Mouse (Mus musculus) intestine, embryonic 14.5 days (tissue): ENCODE measurements at regions not wholly inside any gene's neighbourhood (a gene's known extent, or its start where the extent isn't known, plus 50 kb on each side); places are given as distances from the start of the nearest gene placed in this dataset.

Experiments used
- ATAC-seq: fragments of 200-750 bp; cut with Nextera tagmentation; replicated peaks from 2 replicates; pipeline ENCODE4 v1.8.0; 2017; ENCODE audit warnings: low read depth, moderate number of reproducible peaks, moderate TSS enrichment, moderate library complexity; ENCODE audit not compliant: low FRiP score, low TSS enrichment
- DNase-seq: peaks from one replicate; pipeline ENCODE4 v3.0.0-alpha.2; 2018; ENCODE audit warnings: low spot score
- H3K27ac ChIP-seq: fragments of 300-500 bp; sonication (generic); 2 replicates; pipeline ENCODE4 v1.5.1; 2014; ENCODE audit warnings: low read depth, mild to moderate bottlenecking, control low read depth
- H3K27me3 ChIP-seq: fragments of 300-500 bp; sonication (generic); replicated peaks from 2 replicates; pipeline ENCODE4 v1.6.1; 2014; ENCODE audit warnings: low read length, control low read depth; ENCODE audit not compliant: control insufficient read depth, insufficient read depth
- H3K36me3 ChIP-seq: fragments of 300-500 bp; sonication (generic); 2 replicates; pipeline ENCODE4 v1.6.1; 2014; ENCODE audit warnings: low read length, control low read depth; ENCODE audit not compliant: control insufficient read depth, insufficient read depth
- H3K4me1 ChIP-seq: fragments of 300-500 bp; sonication (generic); replicated peaks from 2 replicates; pipeline ENCODE4 v1.6.1; 2014; ENCODE audit warnings: low read length, control low read depth, mixed read lengths; ENCODE audit not compliant: control insufficient read depth, insufficient read depth
- H3K4me2 ChIP-seq: fragments of 300-500 bp; sonication (generic); 2 replicates; pipeline ENCODE4 v1.6.1; 2014; ENCODE audit warnings: low read length
- H3K4me3 ChIP-seq: fragments of 300-500 bp; sonication (generic); 2 replicates; pipeline ENCODE4 v1.5.1; 2014; ENCODE audit warnings: low read depth, low read length, control low read depth, mixed read lengths
- H3K9ac ChIP-seq: fragments of 300-500 bp; sonication (generic); 2 replicates; pipeline ENCODE4 v1.6.1; 2014; ENCODE audit warnings: mild to moderate bottlenecking, low read length
- H3K9me3 ChIP-seq: fragments of 300-500 bp; sonication (generic); 2 replicates; pipeline ENCODE4 v1.6.1; 2016; ENCODE audit warnings: low read length, control low read depth; ENCODE audit not compliant: control insufficient read depth
- WGBS: fragments of 180-500 bp; shearing (Covaris S2); extraction: QIAGEN DNeasy Blood & Tissue Kit; methylation state at CpG from one replicate; pipeline ENCODE4 v1.1.7; 2014; 5-methylcytosine and 5-hydroxymethylcytosine counted together

DNA sequence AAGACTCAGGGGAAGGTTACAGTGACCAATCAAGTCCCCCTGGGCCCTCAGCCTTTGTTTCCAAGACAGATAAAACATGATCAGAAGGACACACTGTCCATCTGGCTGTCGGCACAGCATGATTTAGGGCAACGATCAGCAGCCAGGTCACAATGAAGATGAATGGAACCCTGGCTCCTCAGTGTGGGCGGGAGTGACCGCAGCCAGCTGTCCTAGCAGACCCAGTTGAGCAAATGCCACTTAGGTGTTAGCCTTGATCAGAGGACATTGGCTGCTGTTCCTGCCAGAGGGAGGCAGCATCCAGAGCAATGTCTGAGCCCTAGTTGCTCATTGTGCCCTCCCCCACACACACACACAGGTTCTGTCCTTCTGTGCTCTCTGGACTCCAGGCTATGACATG is 197.3 kb downstream of the Cryba4 start:
- H3K9ac ChIP-seq, result no peak overlapping the region

DNA sequence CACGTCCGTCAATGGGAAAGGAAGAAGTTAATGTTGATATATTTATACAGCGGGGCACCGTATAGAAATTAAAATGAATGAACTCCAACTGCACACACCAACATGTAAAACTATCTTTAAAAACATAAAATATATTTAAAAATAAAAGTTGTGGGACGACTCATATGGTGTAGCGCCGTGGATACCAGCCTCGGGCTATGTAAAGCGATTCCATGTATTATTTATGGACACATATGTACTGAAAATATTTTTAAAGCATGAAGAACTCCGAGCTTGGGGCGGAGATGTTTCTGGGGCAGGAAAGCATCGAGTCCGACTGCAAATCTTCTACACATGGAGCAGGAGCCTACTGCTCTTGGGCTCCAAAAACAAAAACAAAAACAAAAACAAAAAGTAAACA is 182.4 kb downstream of the Cryba4 start:
- Histone ChIP-seq H3K9ac (no peak overlapping the region), H3K4me2 (no peak overlapping the region), H3K36me3 (no peaks in the 10 kb centered on the region), H3K9me3 (no peaks in the 10 kb centered on the region), H3K27ac (no peak overlapping the region), H3K4me1 (no peaks in the 10 kb centered on the region), H3K4me3 (no peak overlapping the region), H3K27me3 (no peaks in the 10 kb centered on the region)
- no peak for DNase-seq
- ATAC-seq, result no peak
- WGBS, result 89% methylated on average over 13 of the region's 13 CpGs

More for the DNA sequence above, 197.3 kb downstream of the Cryba4 start:
- H3K4me3 ChIP-seq, result no peak overlapping the region
- H3K4me1 ChIP-seq, result no peaks in the 10 kb centered on the region
- H3K4me2 ChIP-seq, result no peak overlapping the region
- no peak for DNase-seq
- H3K27me3 ChIP-seq, result no peaks in the 10 kb centered on the region
- WGBS, result 33% methylated on average over 4 of the region's 4 CpGs
- no peaks in the 10 kb centered on the region for H3K36me3 ChIP-seq
- H3K9me3 ChIP-seq, result no peaks in the 10 kb centered on the region
- ATAC-seq, result no peak
- no peak overlapping the region for H3K27ac ChIP-seq

DNA sequence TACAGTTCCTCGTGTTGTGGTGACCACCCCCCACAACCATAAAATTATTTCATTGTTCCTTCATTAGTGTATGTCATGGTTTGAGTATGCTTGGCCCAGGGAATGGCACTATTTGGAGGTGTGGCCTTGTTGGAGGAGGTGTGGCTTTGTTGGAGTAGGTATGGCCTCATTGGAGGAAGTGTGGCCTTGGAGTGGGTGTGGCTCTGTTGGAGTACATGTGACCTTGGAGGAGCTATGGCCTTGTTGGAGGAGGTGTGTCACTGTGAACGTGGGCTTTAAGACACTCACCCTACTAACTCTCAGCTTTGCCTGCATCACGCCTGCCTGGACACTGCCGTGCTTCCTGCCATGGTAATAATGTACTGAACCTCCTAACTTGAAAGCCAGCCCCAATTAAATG is 179.9 kb downstream of the Cryba4 start:
- 66% methylated on average over 4 of the region's 4 CpGs for WGBS

DNA sequence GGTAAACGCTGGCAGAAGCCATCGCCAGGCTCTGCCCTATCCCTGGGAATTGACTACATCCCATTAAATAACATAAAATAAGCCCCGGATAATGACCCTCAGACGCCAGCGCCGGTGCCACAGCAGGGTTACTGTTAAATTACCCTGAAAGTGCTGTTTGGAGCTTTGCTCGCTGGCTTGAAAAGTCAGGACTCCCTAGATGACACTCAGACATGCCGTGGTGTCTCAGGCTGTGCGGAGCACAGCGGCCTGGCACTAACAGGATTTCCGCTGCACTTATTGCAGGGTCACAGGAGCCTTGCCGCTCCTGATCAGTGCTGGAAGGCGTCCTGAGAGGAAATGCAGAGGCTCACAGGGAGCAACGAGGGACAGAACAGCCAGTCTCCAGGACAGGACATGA is 175.2 kb downstream of the Cryba4 start:
- Histone ChIP-seq H3K4me2 (no peak overlapping the region), H3K9ac (no peak overlapping the region), H3K4me3 (no peak overlapping the region), H3K27me3 (no peaks in the 10 kb centered on the region), H3K4me1 (no peaks in the 10 kb centered on the region), H3K36me3 (no peaks in the 10 kb centered on the region), H3K27ac (no peak overlapping the region), H3K9me3 (no peaks in the 10 kb centered on the region)
- WGBS, result 60% methylated on average over 14 of the region's 14 CpGs
- DNase-seq, result no peak
- no peak for ATAC-seq

More for the DNA sequence above, 179.9 kb downstream of the Cryba4 start:
- Histone ChIP-seq H3K4me2 (no peak overlapping the region), H3K36me3 (no peaks in the 10 kb centered on the region), H3K4me3 (no peak overlapping the region), H3K27ac (no peak overlapping the region), H3K27me3 (no peaks in the 10 kb centered on the region), H3K9me3 (no peaks in the 10 kb centered on the region), H3K9ac (no peak overlapping the region), H3K4me1 (no peaks in the 10 kb centered on the region)
- no peak for ATAC-seq
- DNase-seq, result no peak

DNA sequence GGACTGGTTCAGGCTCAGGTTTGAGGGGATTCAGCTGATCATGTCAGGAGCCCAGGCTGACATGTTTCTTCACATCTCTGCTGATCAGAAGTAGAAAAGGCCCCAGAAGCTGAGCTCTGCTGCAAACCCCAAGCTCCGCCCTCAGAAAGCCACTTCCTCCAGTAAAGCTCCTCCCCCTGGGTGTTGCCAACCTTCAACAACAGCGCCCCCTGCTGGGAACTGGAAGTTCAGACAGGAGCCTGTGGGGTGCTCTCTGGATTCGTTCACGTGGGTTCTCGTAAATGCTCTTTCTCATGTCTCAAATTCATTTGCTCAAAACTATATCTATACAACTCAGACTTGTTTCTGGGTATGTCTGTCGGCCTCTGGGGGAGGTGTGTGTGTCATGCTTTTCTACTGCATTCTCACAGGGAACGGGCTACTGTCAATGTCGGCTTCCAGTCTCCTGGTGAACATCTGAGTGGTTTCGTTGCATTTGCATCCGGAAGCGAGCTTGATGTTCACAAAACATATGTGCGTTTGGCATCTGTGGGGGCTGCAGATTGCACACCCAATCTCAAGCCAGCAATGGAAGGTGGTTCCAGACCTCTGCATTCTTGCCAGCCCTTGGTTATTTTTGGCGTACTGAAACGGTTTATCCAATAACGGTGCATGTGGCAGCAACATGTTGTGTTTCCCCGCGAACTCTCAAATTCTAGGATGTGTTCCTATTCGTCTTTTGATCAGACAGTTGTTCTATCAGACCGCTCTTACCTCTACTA is 174.3 kb downstream of the Cryba4 start:
- Histone ChIP-seq H3K4me1 (no peaks in the 10 kb centered on the region), H3K9me3 (no peaks in the 10 kb centered on the region), H3K36me3 (no peaks in the 10 kb centered on the region), H3K27me3 (no peaks in the 10 kb centered on the region), H3K27ac (no peak overlapping the region), H3K4me2 (no peak overlapping the region), H3K9ac (no peak overlapping the region), H3K4me3 (no peak overlapping the region)
- ATAC-seq (no peak), DNase-seq (no peak)
- 81% methylated on average over 19 of the region's 19 CpGs for WGBS

DNA sequence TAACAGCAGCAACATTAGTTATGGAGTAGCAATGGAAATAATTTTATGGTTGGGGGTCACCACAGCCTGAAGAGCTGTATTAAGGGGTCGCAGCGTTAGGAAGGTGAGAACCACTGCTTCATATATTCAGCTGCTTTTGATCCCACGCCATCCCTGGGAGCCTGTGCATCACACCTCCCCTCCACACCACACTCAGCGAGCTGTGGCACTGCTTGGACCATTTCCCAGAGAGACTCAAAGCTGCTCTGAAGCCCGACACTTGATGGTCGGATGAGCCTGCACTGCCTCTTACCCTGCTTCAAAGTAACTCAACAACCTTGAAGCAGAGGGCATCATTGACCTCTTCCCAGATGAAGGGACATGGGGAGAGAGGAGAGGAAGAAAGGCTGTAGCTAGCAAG is 171.3 kb downstream of the Cryba4 start:
- Histone ChIP-seq H3K36me3 (no peaks in the 10 kb centered on the region), H3K27me3 (no peaks in the 10 kb centered on the region), H3K4me1 (no peaks in the 10 kb centered on the region), H3K9ac (no peak overlapping the region), H3K4me3 (no peak overlapping the region), H3K9me3 (no peaks in the 10 kb centered on the region), H3K27ac (no peak overlapping the region), H3K4me2 (no peak overlapping the region)
- 79% methylated on average over 6 of the region's 6 CpGs for WGBS
- ATAC-seq (no peak), DNase-seq (no peak)

DNA sequence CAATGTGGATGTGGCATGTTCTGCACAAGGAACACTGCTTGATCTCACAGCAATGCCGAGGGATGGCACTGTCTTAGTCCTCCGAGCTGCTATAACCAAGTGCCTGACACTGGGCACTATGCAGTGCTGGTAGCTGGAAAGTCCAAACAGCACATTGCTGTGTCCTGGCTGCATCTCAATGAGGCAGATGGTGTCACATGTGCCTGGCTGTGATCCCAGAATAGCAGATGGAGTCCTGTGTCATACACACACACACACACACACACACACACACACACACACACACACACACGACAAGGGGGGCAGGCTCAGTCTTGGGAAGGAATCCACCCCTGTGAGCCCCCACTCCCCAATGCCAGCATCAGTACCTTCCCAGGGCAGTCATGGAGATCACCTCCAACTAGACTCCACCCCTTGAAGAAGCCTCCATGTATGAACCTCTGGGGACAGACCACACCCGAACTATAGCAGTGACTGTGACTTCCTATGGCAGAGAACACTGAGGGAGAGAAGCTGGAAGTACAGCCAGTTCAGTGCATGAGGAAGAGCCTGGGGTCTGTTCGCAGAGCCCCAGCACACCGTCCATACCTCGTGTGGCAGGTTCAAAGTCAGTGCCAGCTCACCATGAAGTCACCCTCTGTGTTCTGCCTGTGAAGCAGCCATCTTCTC is 160.3 kb downstream of the Cryba4 start:
- WGBS, result 78% methylated on average over 7 of the region's 7 CpGs
- Histone ChIP-seq H3K9ac (no peak overlapping the region), H3K27ac (no peak overlapping the region), H3K4me3 (no peak overlapping the region), H3K36me3 (no peaks in the 10 kb centered on the region), H3K9me3 (no peaks in the 10 kb centered on the region), H3K4me2 (no peak overlapping the region), H3K4me1 (no peaks in the 10 kb centered on the region), H3K27me3 (no peaks in the 10 kb centered on the region)
- no peak for ATAC-seq
- DNase-seq, result no peak

DNA sequence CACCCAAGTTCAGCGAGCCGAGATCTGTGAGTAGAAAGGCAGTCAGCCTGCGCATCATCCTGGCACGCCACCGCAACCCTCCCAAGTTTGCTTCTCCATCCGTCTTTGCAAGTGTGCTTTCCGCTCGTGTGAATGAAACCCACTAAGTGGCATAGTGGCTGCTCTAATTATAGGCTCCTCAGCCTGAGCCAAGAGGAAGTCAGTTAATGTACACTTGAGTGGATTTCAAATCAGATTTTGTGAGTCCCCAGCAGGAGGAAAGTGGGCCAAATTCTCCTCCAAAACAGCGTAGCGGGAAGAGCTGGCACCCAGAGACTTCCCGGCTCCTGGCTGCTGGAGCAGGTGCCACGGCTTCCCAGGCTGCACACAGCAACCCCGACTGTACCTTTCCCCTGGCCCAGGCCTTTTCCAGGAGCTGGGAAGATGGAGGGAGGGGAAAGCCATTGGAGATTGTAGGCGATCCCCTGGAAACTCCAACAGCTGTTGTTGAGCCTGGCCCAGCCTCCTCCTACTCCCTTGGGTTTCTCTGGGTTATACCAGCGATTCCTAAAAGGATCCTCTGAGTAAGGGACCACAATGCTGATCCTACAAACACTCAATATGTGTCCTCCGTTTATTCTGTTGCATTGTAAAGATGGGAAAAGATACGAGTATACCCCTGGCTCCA is 158.3 kb downstream of the Cryba4 start:
- DNase-seq (no peak), ATAC-seq (no peak)
- no peaks in the 10 kb centered on the region for H3K9me3 ChIP-seq
- H3K4me2 ChIP-seq, result no peak overlapping the region
- 79% methylated on average over 17 of the region's 17 CpGs for WGBS
- no peak overlapping the region for H3K4me3 ChIP-seq
- H3K4me1 ChIP-seq, result no peaks in the 10 kb centered on the region
- no peak overlapping the region for H3K27ac ChIP-seq
- no peak overlapping the region for H3K9ac ChIP-seq
- H3K27me3 ChIP-seq, result no peaks in the 10 kb centered on the region
- H3K36me3 ChIP-seq, result no peaks in the 10 kb centered on the region
